Mouse (Mus musculus) neutrophil, adult 83 days (primary cell): ENCODE measurements around the gene Cers1. TPM values are rescaled to one million over a fixed set of nuclear protein-coding genes. Genes with fewer than 3 reads are reported as not detected.

Experiments used
- total RNA-seq, 2 experiments: library from RNA; stranded (reverse); gene quantifications; one replicate each; pipeline ENCODE4 v1.2.4; 2023

Gene Cers1
- total RNA-seq, result not detected

DNA sequence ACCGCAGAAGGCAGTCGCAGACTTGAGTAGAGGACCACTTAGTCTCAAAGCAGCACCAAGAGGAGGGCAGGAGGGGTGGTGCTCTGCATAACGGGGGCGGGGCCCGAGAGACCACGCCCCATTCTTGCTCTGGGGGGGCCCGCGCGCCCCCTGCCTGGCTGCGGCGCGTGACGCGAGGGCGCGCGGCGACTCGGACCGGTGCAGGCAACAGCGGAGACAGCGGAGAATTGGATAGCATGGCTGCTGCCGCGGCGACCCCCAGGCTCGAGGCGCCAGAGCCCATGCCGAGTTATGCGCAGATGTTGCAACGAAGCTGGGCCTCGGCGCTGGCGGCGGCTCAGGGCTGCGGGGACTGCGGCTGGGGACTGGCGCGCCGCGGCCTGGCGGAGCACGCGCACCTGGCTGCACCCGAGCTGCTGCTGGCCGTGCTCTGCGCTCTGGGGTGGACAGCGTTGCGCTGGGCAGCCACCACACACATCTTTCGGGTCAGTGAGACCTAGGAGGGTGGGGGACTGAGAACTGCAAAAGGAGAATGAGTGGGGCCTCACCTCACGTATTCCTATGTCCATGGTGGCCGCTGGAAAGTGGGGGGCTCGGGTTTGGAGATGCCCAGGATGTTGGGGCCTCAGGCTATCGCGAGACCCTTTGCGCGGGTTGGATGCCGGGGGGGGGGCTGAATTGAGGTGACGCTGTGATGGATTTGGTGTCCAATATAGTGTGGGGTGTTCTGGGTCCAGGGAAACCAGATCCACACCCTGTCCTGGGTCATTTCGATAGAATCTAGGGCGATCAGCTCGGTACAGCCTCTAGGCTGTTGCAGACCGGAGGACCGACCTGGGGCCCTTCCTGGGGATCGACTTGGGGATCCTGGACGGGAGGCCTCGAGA lies at the start of gene Cers1:
Gene Cers1, plus strand, starts transcription at position 152 of the 887 bp plus-strand sequence.

GRCm38 (mm10) chr8:70282603-70283135 lies 32.9 kb upstream of the Cers1 start, which contains the start of gene Homer3:
Gene Homer3, plus strand, starts transcription at chr8:70282827.

DNA sequence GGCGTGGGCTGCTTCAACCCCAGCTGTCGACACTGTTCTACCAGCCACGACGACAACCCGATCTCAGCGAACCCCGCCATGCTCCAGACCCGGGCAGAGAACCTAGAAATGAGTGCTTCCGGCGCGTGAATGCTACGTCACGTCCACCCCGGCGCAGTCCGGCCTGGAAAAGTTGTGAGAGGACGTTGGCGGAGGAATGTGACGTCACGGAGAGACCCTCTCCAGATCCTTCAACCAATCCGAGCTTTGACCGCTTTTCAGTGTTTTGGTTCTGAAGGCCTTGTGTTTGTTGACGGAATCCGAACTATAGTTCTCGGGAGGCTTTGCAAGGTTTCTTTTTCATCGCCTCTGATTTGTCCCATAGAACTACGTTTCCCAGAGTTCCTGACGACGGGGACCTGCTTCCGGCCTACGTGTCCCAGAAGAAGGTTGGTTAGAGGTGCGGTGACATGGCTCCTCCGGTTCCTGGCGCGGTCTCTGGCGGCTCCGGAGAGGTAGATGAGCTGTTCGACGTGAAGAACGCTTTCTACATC lies 13.2 kb upstream of the Cers1 start, which contains the start of the genes Ddx49 and Cope:
Gene Ddx49, minus strand, starts transcription at position 132 of the 533 bp plus-strand sequence.
Gene Cope, plus strand, starts transcription at position 161 of the 533 bp plus-strand sequence.

DNA sequence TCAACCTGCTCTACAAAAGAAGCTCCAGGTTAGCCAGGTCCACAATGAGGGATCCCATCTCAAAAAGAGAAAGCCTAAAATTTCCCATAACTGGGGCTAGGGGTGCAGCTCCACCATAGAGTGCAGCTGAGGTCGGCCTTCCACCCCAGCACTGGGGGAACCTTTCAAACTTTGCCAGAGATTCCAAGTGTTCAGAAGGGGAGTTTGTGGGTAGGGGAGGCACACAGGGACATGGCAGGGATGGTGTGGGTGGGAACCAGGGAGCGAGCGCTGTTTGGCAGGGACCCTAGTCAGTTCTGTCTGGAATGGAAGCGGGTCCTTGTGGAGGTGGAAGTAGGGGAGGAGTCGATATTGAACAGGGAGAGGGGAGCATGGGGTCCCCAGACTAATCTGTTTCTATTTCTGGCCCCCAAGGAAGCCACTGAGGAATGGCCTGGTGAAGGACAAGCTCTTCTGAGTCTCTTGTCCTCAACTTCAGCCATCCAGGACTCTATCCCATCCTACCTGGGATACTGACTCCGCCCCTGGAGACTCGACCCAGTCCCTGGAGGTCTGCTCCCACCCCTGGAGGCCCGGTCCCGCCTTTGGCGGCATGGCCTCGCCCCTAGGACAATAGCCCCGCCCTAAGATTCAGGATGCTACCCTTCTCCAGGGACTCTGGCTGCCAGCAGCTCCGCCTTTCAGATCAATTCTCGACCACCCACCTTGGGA lies 13.7 kb downstream of the Cers1 start, which contains the start of gene Gdf1:
Gene Gdf1, plus strand, starts transcription at position 694 of the 711 bp plus-strand sequence.

DNA sequence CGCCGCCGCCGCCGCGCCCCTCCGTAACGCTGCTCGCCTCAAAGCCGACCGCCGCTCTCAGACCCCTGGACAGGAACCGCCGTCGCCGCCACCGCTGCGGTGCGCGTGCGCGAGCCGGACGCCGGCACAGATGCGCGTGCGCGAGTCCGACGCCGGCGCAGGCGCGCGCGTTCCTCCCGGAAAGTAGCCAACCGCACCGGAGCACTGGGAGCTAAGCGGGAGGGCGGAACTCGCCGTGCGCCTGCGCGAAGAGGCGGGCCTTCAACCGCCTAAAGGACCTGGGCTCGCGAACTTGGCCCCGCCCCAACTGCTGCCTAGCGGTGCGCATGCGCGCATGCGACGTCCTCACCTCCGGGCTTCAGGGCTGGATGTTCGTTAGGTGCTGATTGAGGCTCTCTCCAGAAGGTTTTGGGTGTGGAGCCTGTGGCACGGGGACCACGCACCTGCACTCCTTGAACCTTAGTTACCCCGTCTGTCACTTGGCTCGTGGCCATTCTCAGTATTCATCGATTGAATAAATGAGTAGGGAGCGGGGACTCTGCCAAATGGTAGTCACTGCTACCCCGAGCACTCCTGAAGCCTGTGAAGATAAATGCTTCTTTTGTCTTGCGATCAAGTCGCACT lies 37.7 kb downstream of the Cers1 start, which contains the start of gene Upf1:
Gene Upf1, minus strand, starts transcription at position 85 of the 624 bp plus-strand sequence.

GRCm38 (mm10) chr8:70373397-70374317 lies 58.1 kb downstream of the Cers1 start, which contains the start of gene Comp:
Gene Comp, plus strand, starts transcription at chr8:70373558.

Other genes with a start within 250 kb of the Cers1 start
- gene Tm6sf2, start 242.9 kb upstream of the Cers1 start, total RNA-seq, result under 1 TPM in 1 of 2 experiments, not detected in 1; 0.29 TPM
- gene Hapln4, start 232.3 kb upstream of the Cers1 start, total RNA-seq, result not detected
- gene Ncan, start 194.9 kb upstream of the Cers1 start, total RNA-seq, result not detected
- gene Nr2c2ap, start 184.4 kb upstream of the Cers1 start, total RNA-seq, result 1 to 10 TPM; 8.0 to 10.0 TPM
- 10 to 100 TPM; 11.4 to 16.8 TPM for gene Rfxank, start 176.6 kb upstream of the Cers1 start, total RNA-seq
- gene Borcs8, start 176.3 kb upstream of the Cers1 start, total RNA-seq, result 10 to 100 TPM; 32.8 to 36.2 TPM
- under 1 TPM; 0.44 to 0.79 TPM for gene Mef2b, start 176.1 kb upstream of the Cers1 start, total RNA-seq
- gene Tmem161a, start 143.4 kb upstream of the Cers1 start, total RNA-seq, result 10 to 100 TPM; 19.9 to 23.0 TPM
- 1 to 10 TPM; 3.3 to 4.0 TPM for gene Slc25a42, start 103.5 kb upstream of the Cers1 start, total RNA-seq
- 10 to 100 TPM; 29.2 to 30.7 TPM for gene Sugp2, start 81.5 kb upstream of the Cers1 start, total RNA-seq
- 1 to 10 TPM; 7.6 to 9.0 TPM for gene Armc6, start 81.3 kb upstream of the Cers1 start, total RNA-seq
- gene Homer3, start 32.9 kb upstream of the Cers1 start, total RNA-seq, result 1 to 10 TPM; 8.2 to 9.1 TPM
- 10 to 100 TPM; 22.3 to 27.9 TPM for gene Ddx49, start 13.3 kb upstream of the Cers1 start, total RNA-seq
- gene Cope, start 13.3 kb upstream of the Cers1 start, total RNA-seq, result 100 to 1,000 TPM; 114 to 123 TPM
- not detected for gene Gdf1, start 14.0 kb downstream of the Cers1 start, total RNA-seq
- gene Upf1, start 37.5 kb downstream of the Cers1 start, total RNA-seq, result 10 to 100 TPM; 58.6 to 59.2 TPM
- gene Comp, start 57.8 kb downstream of the Cers1 start, total RNA-seq, result under 1 TPM; 0.13 to 0.26 TPM
- 1 to 10 TPM; 3.9 to 6.9 TPM for gene Crtc1, start 123.8 kb downstream of the Cers1 start, total RNA-seq
- gene Klhl26, start 161.2 kb downstream of the Cers1 start, total RNA-seq, result 1 to 10 TPM; 4.0 to 4.1 TPM
- not detected for gene Tmem59l, start 171.6 kb downstream of the Cers1 start, total RNA-seq
- gene Crlf1, start 177.4 kb downstream of the Cers1 start, total RNA-seq, result not detected
- gene Rex1bd, start 191.0 kb downstream of the Cers1 start, total RNA-seq, result 10 to 100 TPM; 38.6 to 39.3 TPM
- 1,000 to 10,000 TPM; 1,032 to 1,222 TPM for gene Uba52, start 195.0 kb downstream of the Cers1 start, total RNA-seq
- gene Fkbp8, start 211.9 kb downstream of the Cers1 start, total RNA-seq, result 100 to 1,000 TPM; 181 to 184 TPM
- 10 to 100 TPM; 38.1 to 38.4 TPM for gene Kxd1, start 212.2 kb downstream of the Cers1 start, total RNA-seq
- gene Ell, start 223.7 kb downstream of the Cers1 start, total RNA-seq, result 10 to 100 TPM; 32.2 to 37.9 TPM